Mouse (Mus musculus): Measurements from ENCODE around the gene Acot8.

GRCm38 (mm10) chr2:164791841-164792261 is 12.8 kb downstream of the Acot8 start:
- TF ChIP-seq TAL1 (IDR thresholded peaks at IDR 0.05; ENCODE audit: low read length) (no peak), GATA1 (IDR thresholded peaks at IDR 0.05; ENCODE audit: low read length) (no peak)

Measured in erythroblast, embryonic 14.5 days (primary cell).